Mouse (Mus musculus): ENCODE data around the gene Ano4.

- no peak for TF ChIP-seq CTCF (IDR thresholded peaks at IDR 0.05; ENCODE audit: low read depth, low read length)
- no peak for TF ChIP-seq GATA1 (IDR thresholded peaks at IDR 0.05; ENCODE audit: borderline replicate concordance, low read length)
- no peak for TF ChIP-seq GATA2 (IDR thresholded peaks at IDR 0.05; ENCODE audit: borderline replicate concordance, low read depth, low read length)
- TF ChIP-seq TAL1 (conservative IDR thresholded peaks at IDR 0.05; ENCODE audit: low read depth, low read length), result no peak
- TF ChIP-seq POLR2AphosphoS5 (IDR thresholded peaks at IDR 0.05; ENCODE audit: insufficient replicate concordance, low read depth, low read length), result no peak
Measured at GRCm38 (mm10) chr10:89377750-89378149, 33.2 kb upstream of the Ano4 start.
